Mouse (Mus musculus): ENCODE measurements around the gene Entpd7. TPM values are rescaled to one million over a fixed set of nuclear protein-coding genes. Genes with fewer than 3 reads are reported as not detected.
A peak's percentile ranks its signal among the peaks of the same experiment; 100 is the strongest.

The Entpd7 gene
- polyA plus RNA-seq, 1 experiment, result 15.2 TPM

DNA sequence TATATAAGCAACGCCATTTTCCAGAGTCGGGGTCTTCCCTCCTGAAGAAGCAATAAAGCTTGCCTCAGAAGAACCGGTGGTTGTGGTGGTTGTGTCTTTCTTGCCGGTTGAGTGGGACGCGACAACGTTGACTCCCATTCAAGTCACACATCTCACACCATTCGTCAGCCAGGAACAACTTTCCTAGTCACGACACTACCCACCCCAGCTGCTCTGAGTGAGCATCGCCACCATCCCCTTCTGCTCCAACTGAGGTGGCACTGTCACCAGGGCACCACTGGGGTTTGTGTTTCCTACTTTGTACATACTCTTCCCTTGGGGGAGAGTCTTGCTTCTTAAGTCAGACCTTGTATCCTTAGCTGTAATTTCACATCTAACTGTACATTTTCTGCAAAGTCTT, 48.9 kb downstream of the Entpd7 start:
- TF ChIP-seq POLR2A (IDR thresholded peaks at IDR 0.05; ENCODE audit: low read depth, low read length) (no peak), CTCF (IDR thresholded peaks at IDR 0.05; ENCODE audit: borderline replicate concordance, insufficient read depth, low read length) (no peak)
- no peak overlapping the region for H3K4me3 ChIP-seq (ENCODE audit: insufficient read depth, low read length)
- H3K27ac ChIP-seq (ENCODE audit: insufficient read depth, low read length), result no peak overlapping the region
- no peaks in the 10 kb centered on the region for H3K4me1 ChIP-seq (ENCODE audit: control insufficient read depth, insufficient read depth, low read length)

DNA sequence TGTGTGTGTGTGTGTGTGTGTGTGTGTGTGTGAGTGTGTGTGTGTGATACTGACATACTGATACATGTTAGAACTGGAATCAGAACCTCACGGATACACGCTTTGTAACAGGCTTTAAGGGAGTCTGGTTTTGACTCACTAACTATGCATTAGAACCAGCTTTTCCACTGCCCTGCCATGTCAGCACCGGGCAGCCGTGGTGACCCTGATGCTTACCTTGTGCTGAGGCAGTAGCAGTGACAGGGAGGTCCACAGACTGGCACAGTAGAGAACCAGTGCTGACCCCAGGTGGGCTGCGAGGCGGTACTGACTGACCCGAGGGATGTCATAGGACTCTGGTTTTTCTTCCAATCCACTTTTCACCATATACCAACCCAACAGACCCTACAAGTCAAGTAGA, 53.9 kb downstream of the Entpd7 start:
- H3K27ac ChIP-seq (ENCODE audit: insufficient read depth, low read length), result no peak overlapping the region
- H3K4me3 ChIP-seq (ENCODE audit: insufficient read depth, low read length), result no peak overlapping the region
- H3K4me1 ChIP-seq (ENCODE audit: control insufficient read depth, insufficient read depth, low read length), result no peaks in the 10 kb centered on the region
- TF ChIP-seq CTCF (IDR thresholded peaks at IDR 0.05; ENCODE audit: borderline replicate concordance, insufficient read depth, low read length), result no peak
- TF ChIP-seq POLR2A (IDR thresholded peaks at IDR 0.05; ENCODE audit: low read depth, low read length), result no peak

DNA sequence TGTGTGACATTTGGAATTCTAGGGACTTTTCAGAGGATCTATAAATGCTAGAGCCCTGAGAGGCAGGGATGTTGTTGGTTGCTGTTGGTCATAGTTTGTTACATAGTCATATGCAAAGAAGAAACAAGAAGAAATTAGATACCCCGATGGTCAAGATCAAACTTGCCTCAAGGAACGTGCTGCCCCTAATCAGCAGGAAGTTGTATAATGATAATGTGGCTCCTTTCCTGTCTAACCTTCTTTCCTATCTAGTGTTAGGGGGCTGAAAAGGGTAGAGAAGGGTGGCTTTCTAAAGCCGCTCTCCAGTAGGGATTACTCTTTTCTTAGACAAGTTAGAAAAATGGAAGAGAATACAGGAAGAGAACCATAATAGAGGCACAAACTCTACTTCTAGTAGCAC, 56.3 kb downstream of the Entpd7 start:
- no peak overlapping the region for H3K4me3 ChIP-seq (ENCODE audit: insufficient read depth, low read length)
- no peak for TF ChIP-seq CTCF (IDR thresholded peaks at IDR 0.05; ENCODE audit: borderline replicate concordance, insufficient read depth, low read length)
- TF ChIP-seq POLR2A (IDR thresholded peaks at IDR 0.05; ENCODE audit: low read depth, low read length), result no peak
- no peak overlapping the region for H3K27ac ChIP-seq (ENCODE audit: insufficient read depth, low read length)
- no peaks in the 10 kb centered on the region for H3K4me1 ChIP-seq (ENCODE audit: control insufficient read depth, insufficient read depth, low read length)

DNA sequence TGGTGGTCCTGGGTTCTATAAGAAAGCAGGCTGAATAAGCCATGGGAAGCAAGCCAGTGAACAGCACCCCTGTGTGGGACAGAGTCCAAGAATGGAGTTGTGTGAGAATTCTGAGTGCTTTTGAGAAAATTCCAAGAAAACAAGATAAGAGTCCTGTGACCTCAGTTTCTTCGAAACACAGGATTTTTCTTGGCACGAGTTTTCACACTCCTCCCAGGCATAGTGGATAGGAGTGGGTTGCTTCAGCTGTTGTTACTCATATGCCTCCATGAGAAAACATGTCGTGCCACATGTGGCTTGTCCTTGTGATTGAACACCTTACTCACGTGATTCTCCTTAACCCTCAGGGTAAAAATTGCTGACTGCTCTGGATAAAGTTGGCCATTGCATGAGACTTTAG, 58.4 kb downstream of the Entpd7 start:
- Histone ChIP-seq H3K4me1 (ENCODE audit: control insufficient read depth, insufficient read depth, low read length) (no peaks in the 10 kb centered on the region), H3K27ac (ENCODE audit: insufficient read depth, low read length) (no peak overlapping the region), H3K4me3 (ENCODE audit: insufficient read depth, low read length) (no peak overlapping the region)
- no peak for TF ChIP-seq CTCF (IDR thresholded peaks at IDR 0.05; ENCODE audit: borderline replicate concordance, insufficient read depth, low read length)
- TF ChIP-seq POLR2A (IDR thresholded peaks at IDR 0.05; ENCODE audit: low read depth, low read length), result no peak

- H3K27ac ChIP-seq (ENCODE audit: insufficient read depth, low read length), result no peak overlapping the region
- H3K4me3 ChIP-seq (ENCODE audit: insufficient read depth, low read length), result no peak overlapping the region
- no peaks in the 10 kb centered on the region for H3K4me1 ChIP-seq (ENCODE audit: control insufficient read depth, insufficient read depth, low read length)
- TF ChIP-seq CTCF (IDR thresholded peaks at IDR 0.05; ENCODE audit: borderline replicate concordance, insufficient read depth, low read length) (no peak), POLR2A (IDR thresholded peaks at IDR 0.05; ENCODE audit: low read depth, low read length) (no peak)
These were observed 60.5 kb downstream of the Entpd7 start for GRCm38 (mm10) chr19:43750008-43750407.

DNA sequence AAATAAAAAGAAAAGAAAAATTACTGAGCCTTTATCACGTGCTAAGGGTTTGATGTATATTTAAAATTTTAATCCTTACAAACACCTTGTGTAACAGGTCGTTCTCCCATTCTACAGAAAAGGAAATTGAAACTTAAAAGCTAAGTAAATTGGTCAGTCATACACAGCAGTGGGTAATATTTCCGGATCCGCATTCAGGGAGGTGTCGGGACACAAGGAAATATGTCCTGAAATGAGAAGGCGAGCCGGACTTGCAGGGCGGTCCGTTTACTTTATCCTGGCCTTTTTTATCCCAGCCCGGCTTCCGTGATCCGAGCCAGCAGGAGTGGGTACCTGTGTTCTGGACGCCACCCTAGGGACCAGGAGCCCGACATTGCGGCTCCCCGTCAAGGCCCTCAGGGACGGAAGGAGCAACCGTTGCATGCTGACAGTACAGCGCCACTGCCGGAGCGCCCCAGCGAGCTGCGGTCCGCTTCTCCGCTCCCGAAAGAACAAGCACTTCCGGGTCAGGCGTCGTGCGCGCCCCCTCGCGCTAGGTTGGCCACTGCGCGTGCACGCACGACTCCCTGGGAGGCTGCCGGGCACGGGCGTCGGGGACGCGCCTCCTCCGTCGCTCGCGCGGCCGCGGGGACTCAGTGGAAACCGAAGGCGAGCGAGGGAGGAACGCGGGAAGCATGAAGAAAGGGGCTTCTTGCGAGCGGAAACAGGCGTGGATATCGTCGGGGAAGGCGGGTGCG, 63.2 kb downstream of the Entpd7 start, which contains the start of the genes Cutc and Cox15:
Cutc (plus strand) TSS at position 508 of the 737 bp plus-strand sequence.
Cox15 (minus strand) TSS at position 512 of the 737 bp plus-strand sequence.
- Histone ChIP-seq H3K4me3 (ENCODE audit: insufficient read depth, low read length) (peak within 1 kb of the TSS; percentile 69), H3K27ac (ENCODE audit: insufficient read depth, low read length) (peak within 1 kb of the TSS; percentile 83), H3K4me1 (ENCODE audit: control insufficient read depth, insufficient read depth, low read length) (no peaks in the 10 kb centered on the region)
- TF ChIP-seq CTCF (IDR thresholded peaks at IDR 0.05; ENCODE audit: borderline replicate concordance, insufficient read depth, low read length) (peak; percentile 25; the same call in 1 of the 2 replicates), POLR2A (IDR thresholded peaks at IDR 0.05; ENCODE audit: low read depth, low read length) (peak; percentile 92)

- H3K4me3 ChIP-seq (ENCODE audit: insufficient read depth, low read length), result peak overlapping the region; percentile 69
- TF ChIP-seq POLR2A (IDR thresholded peaks at IDR 0.05; ENCODE audit: low read depth, low read length) (no peak), CTCF (IDR thresholded peaks at IDR 0.05; ENCODE audit: borderline replicate concordance, insufficient read depth, low read length) (peak; percentile 77; the same call in 1 of the 2 replicates)
- peak overlapping the region; percentile 83 for H3K27ac ChIP-seq (ENCODE audit: insufficient read depth, low read length)
- no peaks in the 10 kb centered on the region for H3K4me1 ChIP-seq (ENCODE audit: control insufficient read depth, insufficient read depth, low read length)
These were observed 63.9 kb downstream of the Entpd7 start for GRCm38 (mm10) chr19:43753226-43753835.

- Histone ChIP-seq H3K4me1 (ENCODE audit: control insufficient read depth, insufficient read depth, low read length) (no peaks in the 10 kb centered on the region), H3K4me3 (ENCODE audit: insufficient read depth, low read length) (no peak overlapping the region), H3K27ac (ENCODE audit: insufficient read depth, low read length) (no peak overlapping the region)
- TF ChIP-seq CTCF (IDR thresholded peaks at IDR 0.05; ENCODE audit: borderline replicate concordance, insufficient read depth, low read length) (no peak), POLR2A (IDR thresholded peaks at IDR 0.05; ENCODE audit: low read depth, low read length) (no peak)
These were observed 64.8 kb downstream of the Entpd7 start for GRCm38 (mm10) chr19:43754237-43754636.

- Histone ChIP-seq H3K27ac (ENCODE audit: insufficient read depth, low read length) (no peak overlapping the region), H3K4me1 (ENCODE audit: control insufficient read depth, insufficient read depth, low read length) (no peaks in the 10 kb centered on the region), H3K4me3 (ENCODE audit: insufficient read depth, low read length) (no peak overlapping the region)
- TF ChIP-seq CTCF (IDR thresholded peaks at IDR 0.05; ENCODE audit: borderline replicate concordance, insufficient read depth, low read length) (no peak), POLR2A (IDR thresholded peaks at IDR 0.05; ENCODE audit: low read depth, low read length) (no peak)
These were observed 65.4 kb downstream of the Entpd7 start for GRCm38 (mm10) chr19:43754872-43755271.

GRCm38 (mm10) chr19:43760504-43760903, 71.0 kb downstream of the Entpd7 start:
- no peaks in the 10 kb centered on the region for H3K4me1 ChIP-seq (ENCODE audit: control insufficient read depth, insufficient read depth, low read length)
- H3K4me3 ChIP-seq (ENCODE audit: insufficient read depth, low read length), result no peak overlapping the region
- H3K27ac ChIP-seq (ENCODE audit: insufficient read depth, low read length), result no peak overlapping the region
- TF ChIP-seq POLR2A (IDR thresholded peaks at IDR 0.05; ENCODE audit: low read depth, low read length) (no peak), CTCF (IDR thresholded peaks at IDR 0.05; ENCODE audit: borderline replicate concordance, insufficient read depth, low read length) (no peak)
